Mouse (Mus musculus): ENCODE data around the gene Nfe2. TPM values are rescaled to one million over a fixed set of nuclear protein-coding genes. Genes with fewer than 3 reads are reported as not detected.
A peak's percentile ranks its signal among the peaks of the same experiment; 100 is the strongest.

The Nfe2 gene
- polyA plus RNA-seq, 2 experiments = 175 to 178 TPM

- TF ChIP-seq EP300 (IDR thresholded peaks at IDR 0.05; ENCODE audit: low read depth) = no peak
- TF ChIP-seq CTCF (IDR thresholded peaks at IDR 0.05; ENCODE audit: low read depth) = no peak
- WGBS (ENCODE audit: insufficient replicate concordance) = 80% methylated on average over 1 of the region's 1 CpGs
- DNase-seq (ENCODE audit: low read depth in 3 of 3, low spot score in 3 of 3) = no peak
- Histone ChIP-seq H3K4me3 (ENCODE audit: insufficient read depth in 1 of 2, low read depth in 2 of 2, low read length in 2 of 2) (no peak overlapping the region), H3K9me3 (ENCODE audit: control insufficient read depth, low read length) (no peaks in the 10 kb centered on the region), H3K27me3 (ENCODE audit: control insufficient read depth, insufficient read depth, low read length) (no peaks in the 10 kb centered on the region), H3K27ac (no peak overlapping the region), H3K9ac (replicated peaks) (no peak overlapping the region; the same call in 1 of the 2 replicates), H3K4me1 (replicated peaks; ENCODE audit: control insufficient read depth in 2 of 2, insufficient read depth in 2 of 2, low read length in 1 of 2) (peaks cover 4 to 6% of the 10 kb centered on the region in 2 experiments; a peak in 3 of 4 replicates), H3K36me3 (replicated peaks; ENCODE audit: control insufficient read depth, insufficient read depth, low read depth) (peaks cover 13% of the 10 kb centered on the region), H3K4me2 (ENCODE audit: low read depth) (no peak overlapping the region)
- ATAC-seq (ENCODE audit: insufficient read depth) = no peak
These were observed 36.8 kb downstream of the Nfe2 start for GRCm38 (mm10) chr15:103221386-103221785.

DNA sequence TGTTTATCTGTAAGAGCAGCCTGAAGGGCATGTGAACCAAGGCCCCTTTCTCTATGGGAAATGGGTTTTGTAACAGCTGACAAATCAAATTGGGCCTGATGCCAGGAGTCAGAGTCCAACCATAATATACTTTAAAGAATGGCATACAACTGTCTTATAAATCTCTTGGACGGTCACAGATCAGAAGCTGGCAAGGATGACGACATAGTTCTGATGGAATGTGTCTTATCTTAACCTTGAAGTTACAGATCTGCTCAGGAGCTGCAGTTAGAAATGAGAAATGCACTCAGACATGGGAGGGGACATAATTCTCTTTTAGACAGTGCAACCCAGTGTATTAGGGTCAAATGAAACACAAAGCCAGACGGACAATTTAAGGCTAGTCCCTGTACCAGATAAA is 37.4 kb downstream of the Nfe2 start:
- no peak overlapping the region for H3K4me3 ChIP-seq (ENCODE audit: insufficient read depth in 1 of 2, low read depth in 2 of 2, low read length in 2 of 2)
- peaks cover 9 to 11% of the 10 kb centered on the region in 2 experiments for H3K4me1 ChIP-seq (replicated peaks; ENCODE audit: control insufficient read depth in 2 of 2, insufficient read depth in 2 of 2, low read length in 1 of 2)
- H3K9me3 ChIP-seq (ENCODE audit: control insufficient read depth, low read length) = no peaks in the 10 kb centered on the region
- ATAC-seq (ENCODE audit: insufficient read depth) = no peak
- no peak overlapping the region for H3K9ac ChIP-seq (replicated peaks)
- H3K4me2 ChIP-seq (ENCODE audit: low read depth) = no peak overlapping the region
- DNase-seq (ENCODE audit: low read depth in 3 of 3, low spot score in 3 of 3) = no peak
- no peaks in the 10 kb centered on the region for H3K27me3 ChIP-seq (ENCODE audit: control insufficient read depth, insufficient read depth, low read length)
- H3K36me3 ChIP-seq (replicated peaks; ENCODE audit: control insufficient read depth, insufficient read depth, low read depth) = peaks cover 13% of the 10 kb centered on the region
- H3K27ac ChIP-seq = no peak overlapping the region
- WGBS (ENCODE audit: insufficient replicate concordance) = 56% methylated on average over 3 of the region's 3 CpGs
- no peak for TF ChIP-seq CTCF (IDR thresholded peaks at IDR 0.05; ENCODE audit: low read depth)
- TF ChIP-seq EP300 (IDR thresholded peaks at IDR 0.05; ENCODE audit: low read depth) = no peak

DNA sequence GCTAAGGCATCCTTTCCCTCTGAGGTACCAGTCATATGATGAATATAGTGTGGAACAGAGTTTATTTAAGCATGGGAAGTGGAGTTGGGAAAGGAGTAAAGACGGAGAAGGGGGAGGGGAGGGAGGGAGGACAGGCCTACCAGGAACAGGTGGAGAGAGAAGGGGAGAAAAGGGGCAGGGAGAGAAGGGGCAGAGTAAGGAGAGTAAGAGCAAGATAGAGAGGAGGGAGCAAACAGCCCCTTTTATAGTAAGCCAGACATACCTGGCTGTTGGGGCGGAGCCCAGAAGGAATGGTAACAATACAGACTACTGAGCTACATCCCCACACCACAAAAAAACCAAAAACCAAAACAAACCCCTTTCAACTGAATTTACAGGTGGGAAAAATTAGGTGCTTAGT is 42.2 kb downstream of the Nfe2 start:
- no peak for TF ChIP-seq CTCF (IDR thresholded peaks at IDR 0.05; ENCODE audit: low read depth)
- no peak for TF ChIP-seq EP300 (IDR thresholded peaks at IDR 0.05; ENCODE audit: low read depth)
- DNase-seq (ENCODE audit: low read depth in 3 of 3, low spot score in 3 of 3) (no peak), ATAC-seq (ENCODE audit: insufficient read depth) (no peak)
- Histone ChIP-seq H3K9ac (replicated peaks) (peak overlapping the region; percentile 27; the same call in 1 of the 2 replicates), H3K9me3 (ENCODE audit: control insufficient read depth, low read length) (no peaks in the 10 kb centered on the region), H3K4me3 (ENCODE audit: insufficient read depth in 1 of 2, low read depth in 2 of 2, low read length in 2 of 2) (no peak overlapping the region), H3K36me3 (replicated peaks; ENCODE audit: control insufficient read depth, insufficient read depth, low read depth) (peaks cover 31% of the 10 kb centered on the region), H3K4me1 (replicated peaks; ENCODE audit: control insufficient read depth in 2 of 2, insufficient read depth in 2 of 2, low read length in 1 of 2) (peaks cover 10 to 17% of the 10 kb centered on the region in 2 experiments), H3K27me3 (ENCODE audit: control insufficient read depth, insufficient read depth, low read length) (no peaks in the 10 kb centered on the region), H3K4me2 (ENCODE audit: low read depth) (peak overlapping the region; percentile 52), H3K27ac (no peak overlapping the region)
- 41% methylated on average over 2 of the region's 2 CpGs for WGBS (ENCODE audit: insufficient replicate concordance)

DNA sequence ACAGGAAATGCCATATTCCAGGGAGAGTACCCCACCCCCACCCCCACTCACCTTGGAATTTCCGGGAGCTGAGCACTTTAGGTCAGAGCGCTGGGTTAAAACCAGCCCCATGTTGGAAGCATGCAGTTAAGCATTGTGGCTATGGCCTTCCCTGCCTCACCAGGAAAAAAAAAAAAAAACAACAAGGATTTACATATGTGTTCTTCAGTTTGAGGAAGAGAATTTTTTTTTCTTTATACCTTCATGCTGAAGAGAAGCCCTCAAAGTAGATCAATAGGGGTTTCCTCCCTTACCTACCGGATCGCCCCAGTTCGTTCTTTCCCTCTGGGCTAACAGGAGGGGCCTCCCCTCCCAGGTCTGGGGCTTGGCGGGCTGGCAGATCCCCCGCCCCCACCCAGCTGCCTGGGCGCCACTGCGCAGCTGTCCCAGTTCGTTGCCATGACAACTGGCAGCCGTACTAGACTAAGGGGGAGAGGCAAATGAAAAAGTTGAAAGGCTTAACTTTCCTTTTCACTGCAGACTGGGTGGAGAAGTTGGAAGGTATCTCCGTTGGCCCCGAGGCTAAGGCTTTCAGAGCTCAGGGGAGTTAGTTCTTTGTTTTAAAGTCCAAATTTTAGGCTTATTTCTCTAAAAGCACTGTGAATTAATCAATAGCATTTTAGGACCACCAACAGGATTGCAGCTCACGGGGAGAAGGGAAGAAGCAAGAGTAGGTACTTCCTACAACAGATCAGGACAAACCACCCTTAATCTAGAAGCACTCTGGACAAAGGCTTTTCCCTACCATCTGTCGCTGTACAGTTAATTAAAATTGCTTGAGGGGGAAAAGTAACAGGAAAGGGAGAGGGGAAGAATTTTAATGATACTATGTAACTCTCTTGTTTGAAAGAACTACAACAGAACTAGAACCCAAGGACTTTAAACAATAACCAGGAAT is 43.0 kb downstream of the Nfe2 start:
- Histone ChIP-seq H3K9ac (replicated peaks) (no peak overlapping the region; the same call in 1 of the 2 replicates), H3K4me2 (ENCODE audit: low read depth) (peak overlapping the region; percentile 52), H3K27me3 (ENCODE audit: control insufficient read depth, insufficient read depth, low read length) (no peaks in the 10 kb centered on the region), H3K4me3 (ENCODE audit: insufficient read depth in 1 of 2, low read depth in 2 of 2, low read length in 2 of 2) (peak overlapping the region; percentile 1 to 18; a peak in 2 of 4 replicates), H3K27ac (no peak overlapping the region), H3K36me3 (replicated peaks; ENCODE audit: control insufficient read depth, insufficient read depth, low read depth) (peaks cover 32% of the 10 kb centered on the region), H3K9me3 (ENCODE audit: control insufficient read depth, low read length) (no peaks in the 10 kb centered on the region), H3K4me1 (replicated peaks; ENCODE audit: control insufficient read depth in 2 of 2, insufficient read depth in 2 of 2, low read length in 1 of 2) (peaks cover 9 to 14% of the 10 kb centered on the region in 2 experiments)
- DNase-seq (ENCODE audit: low read depth in 3 of 3, low spot score in 3 of 3) (peak; percentile 57 to 63 (median 61)), ATAC-seq (ENCODE audit: insufficient read depth) (peak; percentile 79)
- 9% methylated on average over 15 of the region's 15 CpGs for WGBS (ENCODE audit: insufficient replicate concordance)
- no peak for TF ChIP-seq EP300 (IDR thresholded peaks at IDR 0.05; ENCODE audit: low read depth)

GRCm38 (mm10) chr15:103214149-103214548 is 44.1 kb downstream of the Nfe2 start:
- Histone ChIP-seq H3K9me3 (ENCODE audit: control insufficient read depth, low read length) (no peaks in the 10 kb centered on the region), H3K4me2 (ENCODE audit: low read depth) (no peak overlapping the region), H3K9ac (replicated peaks) (no peak overlapping the region), H3K4me1 (replicated peaks; ENCODE audit: control insufficient read depth in 2 of 2, insufficient read depth in 2 of 2, low read length in 1 of 2) (peaks cover 9 to 14% of the 10 kb centered on the region in 2 experiments), H3K27me3 (ENCODE audit: control insufficient read depth, insufficient read depth, low read length) (no peaks in the 10 kb centered on the region), H3K27ac (no peak overlapping the region), H3K36me3 (replicated peaks; ENCODE audit: control insufficient read depth, insufficient read depth, low read depth) (peaks cover 40% of the 10 kb centered on the region), H3K4me3 (ENCODE audit: insufficient read depth in 1 of 2, low read depth in 2 of 2, low read length in 2 of 2) (no peak overlapping the region)
- WGBS (ENCODE audit: insufficient replicate concordance) = 82% methylated on average over 2 of the region's 2 CpGs
- ATAC-seq (ENCODE audit: insufficient read depth) (no peak), DNase-seq (ENCODE audit: low read depth in 3 of 3, low spot score in 3 of 3) (no peak)
- TF ChIP-seq CTCF (IDR thresholded peaks at IDR 0.05; ENCODE audit: low read depth) (no peak), EP300 (IDR thresholded peaks at IDR 0.05; ENCODE audit: low read depth) (no peak)

Data from liver, embryonic 14.5 days (tissue).